8 mouse cellular contexts compared by ENCODE assay signal in genomic region chr5:115632358-115632714, GRCm38 (mm10). TPM values are rescaled to one million over a fixed set of nuclear protein-coding genes. Genes with fewer than 3 reads are reported as not detected.
DNase-seq lines count a peak whose midpoint lies in the region; ATAC-seq and TF ChIP-seq lines count a peak whose summit lies in the region.

No protein-coding gene starts in this region.

- peak overlapping the region; percentile 88 for H3K4me2 ChIP-seq in liver, embryonic 13.5 days

- peak overlapping the region; percentile 77 for H3K4me3 ChIP-seq in heart, embryonic 10.5 days
- peak overlapping the region; percentile 88 for H3K4me3 ChIP-seq in hindbrain, embryonic 10.5 days
- H3K4me3 ChIP-seq in liver, embryonic 13.5 days (replicated peaks), result peak overlapping the region; percentile 96
- H3K4me3 ChIP-seq in olfactory bulb, adult 2 months (ENCODE audit: insufficient read depth, low read depth, low read length), result peak overlapping the region; percentile 76

- H3K9ac ChIP-seq in liver, embryonic 13.5 days, result peak overlapping the region; percentile 98

- ATAC-seq in liver, embryonic 13.5 days (ENCODE audit: low read depth), result no peak

- peaks cover 51% of the 10 kb centered on the region for H3K4me1 ChIP-seq in heart, embryonic 10.5 days
- peaks cover 53% of the 10 kb centered on the region for H3K4me1 ChIP-seq in hindbrain, embryonic 10.5 days (replicated peaks)
- peaks cover 84% of the 10 kb centered on the region for H3K4me1 ChIP-seq in liver, embryonic 13.5 days (replicated peaks)
- peaks cover 33% of the 10 kb centered on the region for H3K4me1 ChIP-seq in olfactory bulb, adult 2 months (ENCODE audit: control insufficient read depth, insufficient read depth, low read length)

- no peak for TF ChIP-seq CTCF in olfactory bulb, adult 2 months (IDR thresholded peaks at IDR 0.05; ENCODE audit: insufficient read depth, low read depth, low read length)

- 2% methylated on average over 27 of the region's 30 CpGs for WGBS in heart, embryonic 10.5 days
- 3% methylated on average over 30 of the region's 30 CpGs for WGBS in hindbrain, embryonic 10.5 days
- under 1% methylated on average over 25 of the region's 30 CpGs for WGBS in liver, embryonic 13.5 days (ENCODE audit: insufficient replicate concordance)
- WGBS in olfactory bulb, adult 2 months, result 3% methylated on average over 30 of the region's 30 CpGs

- no peaks in the 10 kb centered on the region for H3K9me3 ChIP-seq in heart, embryonic 10.5 days
- no peaks in the 10 kb centered on the region for H3K9me3 ChIP-seq in hindbrain, embryonic 10.5 days
- H3K9me3 ChIP-seq in liver, embryonic 13.5 days (replicated peaks), result no peaks in the 10 kb centered on the region

- H3K27me3 ChIP-seq in heart, embryonic 10.5 days (ENCODE audit: insufficient read depth, poor library complexity, severe bottlenecking), result no peaks in the 10 kb centered on the region
- no peaks in the 10 kb centered on the region for H3K27me3 ChIP-seq in hindbrain, embryonic 10.5 days (ENCODE audit: insufficient read depth, poor library complexity, severe bottlenecking)
- no peaks in the 10 kb centered on the region for H3K27me3 ChIP-seq in liver, embryonic 13.5 days

- DNase-seq in heart, embryonic 10.5 days (ENCODE audit: low spot score), result no peak
- DNase-seq in heart, adult 9 months (ENCODE audit: low spot score in 2 of 2), result no peak
- peak; percentile 17 for DNase-seq in T-cell, adult 2 months (ENCODE audit: low spot score)
- peak; percentile 67 for DNase-seq in embryo, embryonic 11 days
- DNase-seq in hindbrain, embryonic 10.5 days (ENCODE audit: low spot score), result peak; percentile 38
- DNase-seq in liver, embryonic 13.5 days, result peak; percentile 53
- DNase-seq in layer of hippocampus, adult 18-20 months (ENCODE audit: low spot score in 2 of 2), result no peak

- peak overlapping the region; percentile 89 for H3K27ac ChIP-seq in heart, embryonic 10.5 days
- H3K27ac ChIP-seq in hindbrain, embryonic 10.5 days, result peak overlapping the region; percentile 91
- peak overlapping the region; percentile 97 for H3K27ac ChIP-seq in liver, embryonic 13.5 days
- no peak overlapping the region for H3K27ac ChIP-seq in olfactory bulb, adult 2 months (ENCODE audit: insufficient read depth, low read depth, low read length)

- TF ChIP-seq POLR2A in olfactory bulb, adult 2 months (IDR thresholded peaks at IDR 0.05; ENCODE audit: insufficient read depth, low read depth, low read length), result no peak

- H3K36me3 ChIP-seq in heart, embryonic 10.5 days, result peaks cover 8% of the 10 kb centered on the region; the same call in 1 of the 2 replicates
- peaks cover 24% of the 10 kb centered on the region for H3K36me3 ChIP-seq in hindbrain, embryonic 10.5 days
- peaks cover 34% of the 10 kb centered on the region for H3K36me3 ChIP-seq in liver, embryonic 13.5 days

RNA-seq across cellular contexts. Expression of gene Rab35, which starts 0.6 kb away (rescaled TPM):
- 16.5 and 18.8 TPM in 2 replicates for polyA plus RNA-seq in heart, embryonic 10.5 days (2016; fragmentation: Nextera tagmentation; extraction: Ambion mirVana)
- 13.3 and 15.7 TPM in 2 replicates for polyA plus RNA-seq in hindbrain, embryonic 10.5 days (2016; fragmentation: Nextera tagmentation; extraction: Ambion mirVana)
- polyA plus RNA-seq in liver, embryonic 13.5 days (2015; fragmentation: Nextera tagmentation; extraction: Ambion mirVana), result 14.7 and 16.7 TPM in 2 replicates
- polyA plus RNA-seq in olfactory bulb, adult 2 months (2012; ENCODE audit: insufficient read depth, insufficient read length, low replicate concordance, missing spikeins), result not detected in 2 replicates
- 100 to 1,000 TPM in 1 of 2 experiments, 10 to 100 TPM in 1; 97.7 to 100 TPM for total RNA-seq in layer of hippocampus, adult 18-20 months (2021)

Comparison
In these comparisons a context has a peak if more than half of its experiments do, and no peak if none do; other contexts are left out.
1. DNase-seq: peak in T-cell, adult 2 months (single experiment), embryo, embryonic 11 days (single experiment), hindbrain, embryonic 10.5 days (single experiment) and liver, embryonic 13.5 days (single experiment); none in heart, embryonic 10.5 days (single experiment), heart, adult 9 months (0 of 2) and layer of hippocampus, adult 18-20 months (0 of 2).
2. RNA of gene Rab35, which starts 0.6 kb away (polyA plus RNA-seq): 16.5 to 18.8 TPM in heart, embryonic 10.5 days, 14.7 to 16.7 TPM in liver, embryonic 13.5 days and 13.3 to 15.7 TPM in hindbrain, embryonic 10.5 days; not detected in olfactory bulb, adult 2 months; every median in the first group is over 10 times any median in the second.
3. Peak in every context shown above with its lines, with median percentiles within 50 percentile points of each other: H3K4me3 ChIP-seq.